Mouse (Mus musculus): ENCODE results near the gene Aff3.

The Aff3 gene

DNA sequence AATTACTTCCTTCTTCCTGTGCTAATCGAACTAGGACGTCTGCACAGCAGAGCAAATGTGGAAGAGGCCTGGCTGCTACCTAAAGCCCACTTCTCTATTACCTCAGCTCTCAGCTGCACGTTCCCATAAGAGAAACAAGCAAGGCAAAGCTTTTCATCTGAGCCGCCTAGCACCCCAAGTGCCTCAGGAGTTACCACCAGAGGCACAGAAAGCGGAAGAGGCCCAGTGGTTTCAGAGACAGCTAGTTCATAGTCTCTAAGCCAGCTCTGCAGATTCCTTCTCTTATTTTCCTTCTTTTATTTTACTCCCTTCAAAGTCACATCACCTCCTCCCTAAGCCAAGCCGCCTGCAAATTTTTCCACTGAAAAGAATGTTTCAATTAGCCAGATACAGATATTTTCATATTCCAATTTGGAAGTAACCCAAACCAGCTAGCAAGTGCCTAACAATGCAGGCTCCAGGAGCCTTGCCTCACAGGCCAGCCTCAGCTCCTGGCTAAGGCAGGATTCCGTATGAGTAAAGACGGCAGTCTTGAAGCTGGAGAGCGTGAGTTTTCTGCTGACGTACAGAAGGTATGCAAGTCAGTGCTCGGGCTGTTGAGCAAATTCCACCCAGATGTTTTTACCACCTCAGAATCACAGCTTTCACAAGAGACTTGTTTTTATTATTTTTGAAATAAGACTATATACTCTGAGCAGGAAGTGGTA, 62.8 kb downstream of the Aff3 start:
- DNase-seq (ENCODE audit: low spot score in 2 of 2) = no peak

GRCm38 (mm10) chr1:38595311-38595710, 69.4 kb downstream of the Aff3 start:
- DNase-seq (ENCODE audit: low spot score in 2 of 2) = no peak

DNA sequence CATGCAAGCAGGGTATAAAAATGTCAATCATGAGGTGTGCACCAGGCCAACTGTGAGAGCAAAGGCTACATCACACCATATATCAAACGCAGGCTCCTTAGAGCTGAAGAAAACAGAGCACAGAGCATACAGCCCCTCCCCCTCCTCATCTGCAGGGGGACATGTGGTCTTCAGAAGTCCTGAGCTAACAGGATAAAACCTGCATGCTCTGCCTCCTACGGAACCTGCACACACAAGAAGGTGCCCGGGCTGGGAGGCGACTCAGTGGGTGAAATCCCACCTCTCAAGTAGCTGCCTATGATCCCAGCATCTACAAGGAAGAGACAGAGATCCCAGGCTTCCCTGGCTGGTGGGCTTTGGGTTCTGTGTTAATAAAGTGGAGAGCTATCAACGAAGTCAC, 70.0 kb downstream of the Aff3 start:
- DNase-seq (ENCODE audit: low spot score in 2 of 2) = no peak

- DNase-seq (ENCODE audit: low spot score in 2 of 2) = no peak
Observed at GRCm38 (mm10) chr1:38591194-38591593, 73.6 kb downstream of the Aff3 start.

DNA sequence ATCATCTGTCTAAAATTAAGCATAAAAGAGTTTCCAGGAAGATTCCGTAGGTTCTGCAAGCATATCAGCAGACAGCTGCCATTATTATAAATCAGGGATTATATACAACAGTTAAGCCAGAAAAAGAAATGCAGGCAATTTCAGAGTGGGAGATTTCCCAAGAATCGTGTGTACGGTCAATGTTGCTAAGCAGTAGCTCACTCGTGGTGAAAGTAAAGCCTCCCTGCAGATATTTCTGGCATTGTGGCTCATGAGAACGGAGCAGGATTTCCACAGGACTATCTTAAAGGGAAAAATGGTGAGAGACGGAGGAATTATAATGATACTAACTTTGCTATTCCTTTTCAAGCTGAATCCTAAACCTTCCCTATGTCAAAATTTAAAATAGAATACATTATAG, 76.0 kb downstream of the Aff3 start:
- DNase-seq (ENCODE audit: low spot score in 2 of 2) = peak in 1 of 2 experiments; percentile 23

DNA sequence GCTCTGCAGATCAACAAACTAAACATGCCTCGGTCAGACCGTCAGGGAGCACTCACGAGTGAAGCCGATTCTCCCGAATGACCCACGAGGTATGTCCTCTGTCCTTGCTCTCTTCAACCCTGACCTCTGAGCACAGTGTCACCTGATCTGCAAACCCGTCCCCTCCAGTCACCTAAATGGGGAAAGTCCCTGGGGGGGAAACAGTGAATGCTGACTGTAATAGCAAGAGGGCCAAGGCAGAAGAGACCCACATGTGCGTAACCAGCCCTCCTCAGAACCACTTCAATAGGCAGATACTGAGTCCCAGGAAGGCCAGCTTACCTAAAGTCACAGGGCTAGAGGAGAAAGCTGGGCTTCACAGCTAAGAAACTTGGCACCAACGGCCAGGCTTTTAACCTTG, 82.4 kb downstream of the Aff3 start:
- no peak for DNase-seq (ENCODE audit: low spot score in 2 of 2)

DNA sequence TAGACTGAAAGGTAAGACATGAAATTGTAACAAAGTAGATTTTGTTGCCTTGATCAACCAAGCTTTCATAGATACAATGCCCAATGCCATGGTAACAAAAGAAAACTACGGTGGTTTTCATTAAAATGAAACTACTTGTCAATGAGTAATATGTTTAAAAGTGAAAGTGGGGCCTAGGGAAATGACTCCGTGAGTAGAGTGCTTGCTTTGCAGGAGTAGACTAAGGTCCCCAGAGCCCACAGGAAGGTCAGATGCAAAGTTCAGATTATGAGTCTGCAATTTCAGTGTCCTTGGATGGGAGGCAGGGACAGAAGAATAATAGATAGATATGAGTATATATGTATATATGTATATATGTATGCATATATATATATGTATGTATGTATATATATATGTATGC, 84.2 kb downstream of the Aff3 start:
- no peak for DNase-seq (ENCODE audit: low spot score in 2 of 2)

DNA sequence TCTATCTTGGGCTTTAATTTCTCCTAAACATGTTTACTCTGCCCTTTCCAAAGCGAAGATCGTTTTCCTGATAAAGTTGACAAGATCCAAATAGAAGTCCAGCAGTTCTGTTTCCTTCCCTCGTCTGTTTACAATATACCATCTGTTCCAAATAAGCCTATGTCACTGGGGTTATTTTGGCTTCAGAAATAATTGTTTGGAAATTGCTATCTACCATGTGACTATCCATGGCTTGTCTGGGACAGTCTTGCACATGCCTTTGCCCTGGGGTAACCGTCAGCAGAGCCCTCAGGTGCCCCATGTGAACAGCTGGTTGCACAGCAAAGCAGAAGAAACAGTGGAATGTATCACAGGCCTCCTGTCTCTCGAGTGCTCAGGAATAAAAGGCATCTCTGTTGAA, 86.4 kb downstream of the Aff3 start:
- no peak for DNase-seq (ENCODE audit: low spot score in 2 of 2)

GRCm38 (mm10) chr1:38567791-38568190, 97.0 kb downstream of the Aff3 start:
- no peak for DNase-seq (ENCODE audit: low spot score in 2 of 2)

DNA sequence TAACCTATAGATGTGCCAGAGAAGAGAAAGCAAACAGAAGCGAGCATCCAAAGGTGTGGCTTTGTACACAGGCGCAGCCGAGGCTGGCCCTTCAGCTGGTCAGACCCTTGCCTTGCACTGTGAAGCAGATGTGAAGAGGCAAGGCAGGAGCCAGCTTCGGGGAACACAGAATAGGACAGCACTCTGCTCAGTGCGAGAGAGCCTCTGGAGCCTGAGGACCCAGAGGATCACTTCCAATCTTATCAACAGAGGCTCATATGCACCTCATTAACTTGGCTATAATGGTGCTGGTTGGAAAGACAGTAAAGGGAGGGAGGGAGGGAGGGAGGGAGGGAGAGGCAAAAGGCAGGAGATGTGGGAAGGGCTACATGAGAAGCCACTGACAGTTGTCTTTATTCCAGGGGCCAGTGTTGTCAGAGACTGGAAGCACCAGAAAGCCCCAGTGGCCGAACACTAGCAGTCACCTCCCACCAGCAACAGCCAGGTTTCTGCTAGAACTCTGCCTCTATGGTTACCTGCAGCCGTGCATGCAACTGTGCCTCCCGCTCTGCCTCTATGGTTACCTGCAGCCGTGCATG, 98.6 kb downstream of the Aff3 start:
- DNase-seq (ENCODE audit: low spot score in 2 of 2) = no peak

- DNase-seq (ENCODE audit: low spot score in 2 of 2) = no peak
Observed at GRCm38 (mm10) chr1:38565295-38565777, 99.4 kb downstream of the Aff3 start.

DNA sequence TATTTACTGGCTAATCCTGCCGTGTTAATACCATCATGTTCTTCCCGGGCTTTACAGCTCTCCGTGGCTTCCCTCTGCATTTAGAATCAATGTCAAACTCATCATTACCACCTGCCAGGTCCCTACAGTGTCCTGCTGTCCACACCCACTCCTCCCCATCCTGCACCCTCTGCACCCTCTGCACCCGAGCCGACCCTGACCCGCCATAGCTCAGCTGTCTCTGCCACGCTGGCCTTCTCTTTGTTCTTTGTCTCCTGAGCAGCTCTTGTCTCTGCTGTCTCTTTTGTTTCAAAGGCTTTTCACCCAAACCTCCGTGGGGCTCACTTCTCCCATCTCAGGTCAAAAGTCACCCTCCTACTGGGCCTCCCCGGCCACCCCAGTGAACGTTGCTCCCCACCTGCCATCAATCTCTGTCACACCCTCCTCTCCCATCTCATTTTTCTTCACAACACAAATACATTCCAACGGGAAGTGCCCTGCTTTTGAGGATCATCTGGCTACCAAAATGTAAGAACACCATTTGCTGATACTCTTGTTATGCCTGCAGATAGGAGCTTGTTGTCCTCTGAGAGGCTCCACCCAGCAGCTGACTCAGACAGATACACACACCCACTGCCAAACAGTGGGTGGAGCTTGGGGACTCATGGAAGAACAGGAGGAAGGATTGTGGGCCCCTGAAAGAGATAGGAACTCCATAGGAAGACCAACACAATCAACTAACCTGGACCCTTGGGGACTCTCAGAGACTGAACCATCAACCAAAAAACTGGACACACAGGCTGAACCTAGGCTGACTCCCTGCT, 102.2 kb downstream of the Aff3 start:
- DNase-seq (ENCODE audit: low spot score in 2 of 2) = no peak

DNA sequence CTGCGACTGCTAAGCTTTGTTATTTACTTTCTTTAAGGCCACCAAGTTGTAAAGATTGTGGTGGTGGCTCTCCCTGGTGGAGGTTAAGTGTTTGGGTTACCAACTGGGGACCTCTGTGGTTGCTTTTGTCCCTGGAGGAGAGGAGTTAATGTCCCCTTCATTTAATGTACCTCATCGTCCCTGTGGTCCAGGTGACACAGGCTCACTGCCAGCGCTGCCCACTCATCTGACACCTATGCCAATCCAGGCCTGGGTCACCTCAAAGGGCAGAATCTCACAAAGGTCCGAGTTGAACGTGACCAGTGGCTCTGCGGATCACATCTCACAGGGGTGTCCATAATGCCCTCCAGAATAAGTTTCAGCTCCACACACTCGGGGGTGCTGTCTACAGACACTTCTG, 103.4 kb downstream of the Aff3 start:
- no peak for DNase-seq (ENCODE audit: low spot score in 2 of 2)

DNA sequence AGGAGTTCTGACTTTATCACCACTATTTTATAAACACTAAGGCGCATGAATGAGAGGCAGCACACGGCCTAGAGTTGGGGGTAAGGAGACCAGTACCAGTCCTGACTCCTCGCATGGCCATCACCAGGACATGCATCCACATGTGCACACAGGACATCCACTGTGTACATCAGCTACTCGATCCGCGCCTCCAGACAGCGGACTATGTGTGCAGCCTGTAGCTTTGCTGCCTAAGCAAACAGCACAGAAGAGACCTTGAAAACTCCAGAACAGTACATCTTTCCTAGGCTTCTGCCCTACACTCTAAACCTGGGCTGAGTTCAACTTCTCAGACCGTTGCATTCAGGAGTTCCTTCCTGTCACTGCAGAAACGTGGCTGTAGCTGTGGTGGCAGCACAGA, 104.1 kb downstream of the Aff3 start:
- no peak for DNase-seq (ENCODE audit: low spot score in 2 of 2)

GRCm38 (mm10) chr1:38557615-38558014, 107.1 kb downstream of the Aff3 start:
- no peak for DNase-seq (ENCODE audit: low spot score in 2 of 2)

DNA sequence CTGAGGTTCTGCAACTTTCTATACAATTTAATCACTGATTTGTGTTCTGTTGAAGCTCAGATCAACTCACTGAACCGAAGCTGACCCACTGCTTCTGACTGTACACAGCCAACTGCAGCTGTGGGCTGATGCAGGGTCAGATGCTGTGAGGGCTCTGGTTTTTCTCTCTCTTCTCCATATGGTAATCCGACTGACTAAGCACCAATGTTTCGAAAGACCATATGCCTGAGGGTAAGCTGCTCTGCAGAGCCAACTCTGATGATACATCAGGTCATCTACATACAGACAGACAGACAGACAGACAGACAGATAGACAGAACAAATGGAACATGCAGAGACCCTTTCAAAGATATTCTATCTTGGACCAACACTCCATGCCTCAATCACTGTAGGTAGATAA, 110.2 kb downstream of the Aff3 start:
- DNase-seq (ENCODE audit: low spot score in 2 of 2) = no peak

DNA sequence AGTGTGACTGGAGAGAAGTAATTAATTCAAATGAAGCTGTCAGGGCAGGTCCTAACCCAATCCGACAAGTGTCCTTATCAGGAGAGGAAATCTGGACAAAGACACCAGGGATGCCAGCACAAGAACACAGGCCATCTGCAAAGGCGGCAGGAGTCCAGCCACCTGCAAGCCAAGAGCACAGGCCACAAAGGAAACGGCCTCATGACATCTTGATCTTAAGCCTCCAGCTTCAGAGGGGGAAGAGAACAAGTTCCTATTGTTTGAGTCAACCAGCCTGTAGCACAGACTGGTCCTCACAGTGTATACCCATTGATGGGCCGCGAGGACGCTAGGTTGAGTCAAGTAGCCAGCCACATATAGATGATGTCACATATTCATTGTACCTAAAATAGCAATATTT, 111.7 kb downstream of the Aff3 start:
- no peak for DNase-seq (ENCODE audit: low spot score in 2 of 2)

GRCm38 (mm10) chr1:38550579-38550978, 114.2 kb downstream of the Aff3 start:
- no peak for DNase-seq (ENCODE audit: low spot score in 2 of 2)

DNA sequence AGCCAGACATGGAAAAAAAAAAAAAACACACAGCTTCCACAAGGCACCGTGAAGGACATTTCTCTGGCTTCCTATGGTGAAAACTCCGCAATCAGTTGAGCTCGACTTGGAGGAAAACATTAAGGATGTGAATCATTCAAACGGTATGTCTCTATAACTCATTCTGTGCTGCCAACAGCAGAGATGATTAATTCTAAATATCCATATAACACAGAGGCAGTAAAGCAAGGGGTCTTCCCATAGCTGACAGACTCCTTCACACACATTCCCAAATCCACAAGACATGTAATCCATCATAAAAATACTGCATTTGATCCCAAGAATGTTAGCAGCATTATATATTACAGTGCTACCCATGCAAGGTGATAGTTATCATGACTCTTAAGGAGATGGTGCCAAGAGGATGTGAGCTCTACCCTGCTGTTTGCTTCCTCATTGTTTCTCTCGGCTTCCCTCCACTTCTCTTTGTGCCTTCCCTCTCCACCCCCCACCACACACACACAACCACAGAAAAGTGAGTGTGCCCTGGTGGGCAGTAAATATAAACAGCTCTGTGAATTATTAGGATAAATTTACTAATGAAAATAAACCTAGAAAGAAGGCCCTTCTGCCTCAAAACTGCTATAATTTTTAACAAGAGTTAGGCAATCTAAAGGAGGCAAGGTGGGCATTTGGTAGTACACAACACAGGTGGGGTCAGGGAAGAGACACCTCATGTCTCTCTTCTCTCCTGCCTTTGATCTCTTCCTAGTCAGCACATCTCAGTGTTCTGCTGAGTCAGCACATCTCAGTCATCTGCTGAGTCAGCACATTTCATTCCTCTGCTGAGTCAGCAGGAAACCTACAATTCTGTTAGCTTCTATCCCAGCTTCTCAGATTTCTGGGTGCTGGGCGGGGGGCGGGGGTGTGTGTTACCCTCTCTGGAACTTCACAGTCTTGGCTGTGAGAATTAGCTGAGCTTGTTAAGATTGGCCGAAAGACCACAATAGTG, 115.8 kb downstream of the Aff3 start:
- no peak for DNase-seq (ENCODE audit: low spot score in 2 of 2)

DNA sequence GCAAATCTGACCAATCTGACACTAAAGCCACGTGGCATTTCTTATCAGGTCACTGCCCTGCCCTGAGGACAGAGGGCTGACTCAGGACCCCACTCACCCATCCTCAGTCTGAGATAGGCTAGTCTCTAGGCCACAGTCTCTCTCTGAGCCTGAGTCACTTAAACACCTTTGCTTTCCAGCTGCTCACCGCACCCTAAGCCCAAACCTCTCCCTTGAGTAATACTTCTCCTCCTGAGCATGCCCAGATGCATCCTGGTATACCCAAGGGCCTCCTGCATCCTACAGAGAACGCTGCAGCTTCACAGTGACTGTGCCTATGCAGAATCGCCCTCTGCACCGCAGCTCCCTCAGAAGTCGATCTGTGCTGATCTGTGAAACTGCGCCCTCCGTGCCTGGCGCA, 117.1 kb downstream of the Aff3 start:
- no peak for DNase-seq (ENCODE audit: low spot score in 2 of 2)

GRCm38 (mm10) chr1:38546696-38547095, 118.1 kb downstream of the Aff3 start:
- DNase-seq (ENCODE audit: low spot score in 2 of 2) = no peak
